Mouse (Mus musculus) layer of hippocampus, adult 6 months (tissue): ENCODE measurements around the gene Ccdc40. TPM values are rescaled to one million over a fixed set of nuclear protein-coding genes. Genes with fewer than 3 reads are reported as not detected.

ENCODE experiments used
- long read RNA-seq, 2 experiments: library from polyadenylated mRNA; unstranded; transcript quantifications; one replicate each; pipeline ENCODE4 v2.0.0; 2019 to 2020
- polyA plus RNA-seq: library from polyadenylated mRNA; unstranded; fragments of <200 nt; fragmentation: Nextera tagmentation; gene quantifications from 2 replicates; pipeline ENCODE4 v1.2.3, GENCODE M21; 2021

Ccdc40 gene
- polyA plus RNA-seq = 0.84 and 1.2 TPM in 2 replicates
- long read RNA-seq, experiment 1, partial matches to known transcripts = 3 of 3 reads
- long read RNA-seq, experiment 1, other reads (novel, unspliced or antisense) = 0 of 3 reads
- long read RNA-seq, experiment 2, partial matches to known transcripts = 3 of 7 reads
- long read RNA-seq, experiment 2, other reads (novel, unspliced or antisense) = 0 of 7 reads

GRCm38 (mm10) chr11:119228091-119228781, at the start of gene Ccdc40, which contains the start of gene Tbc1d16:
Ccdc40 (plus strand) TSS chr11:119228572.
Tbc1d16 (minus strand) TSS chr11:119228499.

GRCm38 (mm10) chr11:119267768-119268556, 39.6 kb downstream of the Ccdc40 start, which contains the start of gene Gaa:
Gaa (plus strand) TSS chr11:119267887.

GRCm38 (mm10) chr11:119299391-119300245, 71.2 kb downstream of the Ccdc40 start, which contains the start of gene Eif4a3:
Eif4a3 (minus strand) TSS chr11:119300089.

GRCm38 (mm10) chr11:119307658-119307867, 79.2 kb downstream of the Ccdc40 start, which contains the start of gene Card14:
Card14 (plus strand) TSS chr11:119307768.

Other genes starting within 250 kb of the Ccdc40 start
- not detected in 2 replicates for gene Enpp7, start 240.4 kb upstream of the Ccdc40 start, polyA plus RNA-seq
- gene Cbx2, start 205.6 kb upstream of the Ccdc40 start, polyA plus RNA-seq = 0.30 and 0.40 TPM in 2 replicates
- gene Cbx8, start 187.6 kb upstream of the Ccdc40 start, polyA plus RNA-seq = 8.1 and 8.7 TPM in 2 replicates
- gene Cbx4, start 142.4 kb upstream of the Ccdc40 start, polyA plus RNA-seq = 3.8 and 4.5 TPM in 2 replicates
- gene Tbc1d16, start 73 bp upstream of the Ccdc40 start, polyA plus RNA-seq = 6.9 and 8.0 TPM in 2 replicates
- 283 and 305 TPM in 2 replicates for gene Gaa, start 39.3 kb downstream of the Ccdc40 start, polyA plus RNA-seq
- 199 and 201 TPM in 2 replicates for gene Eif4a3, start 71.5 kb downstream of the Ccdc40 start, polyA plus RNA-seq
- gene Card14, start 79.2 kb downstream of the Ccdc40 start, polyA plus RNA-seq = 0.05 TPM in 1 of 2 replicates, not detected in the other
- gene Sgsh, start 127.0 kb downstream of the Ccdc40 start, polyA plus RNA-seq = 3.1 and 3.5 TPM in 2 replicates
- gene Slc26a11, start 127.0 kb downstream of the Ccdc40 start, polyA plus RNA-seq = 3.8 and 4.6 TPM in 2 replicates
- gene Rnf213, start 164.5 kb downstream of the Ccdc40 start, polyA plus RNA-seq = 0.93 and 0.97 TPM in 2 replicates